ENCODE assay signal across 17 mouse cellular contexts in the genomic region with DNA sequence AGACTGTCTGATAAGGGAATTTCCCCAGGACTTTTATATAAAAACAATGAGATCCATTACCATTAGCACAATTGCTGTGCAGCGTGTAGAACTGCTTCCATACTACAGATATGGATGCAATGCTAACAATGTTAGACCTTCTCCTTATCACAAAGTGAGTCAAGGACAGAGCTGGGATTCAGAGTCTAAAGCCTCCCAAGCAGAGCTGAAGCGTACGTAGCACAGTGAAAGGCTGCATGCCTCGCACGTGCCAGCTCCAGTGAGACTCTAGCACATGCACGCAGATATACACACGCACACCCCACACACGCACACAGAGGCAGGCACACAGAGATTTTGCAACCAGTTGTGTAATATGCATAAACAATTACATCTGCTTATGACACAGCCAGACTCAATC. TPM values are rescaled to one million over a fixed set of nuclear protein-coding genes. Genes with fewer than 3 reads are reported as not detected.
DNase-seq lines count a peak whose midpoint lies in the region; ATAC-seq and TF ChIP-seq lines count a peak whose summit lies in the region.
"Had no signal": no experiment of that assay in that cellular context is flagged by ENCODE, and none has a peak within 500 bp of the region (broad histone marks: within the 10 kb centered on the region; RNA-seq: fewer than 3 reads in every experiment).

No protein-coding gene starts in this region.

- 89% methylated on average over 8 of the region's 8 CpGs for WGBS in intestine, embryonic 15.5 days
- WGBS in intestine, postnatal 0 days = 75% methylated on average over 8 of the region's 8 CpGs
- 79% methylated on average over 8 of the region's 8 CpGs for WGBS in intestine, embryonic 16.5 days

- H3K27ac ChIP-seq in intestine, embryonic 15.5 days = no peak overlapping the region
- no peak overlapping the region for H3K27ac ChIP-seq in intestine, postnatal 0 days (ENCODE audit: low read depth, low read length)
- no peak overlapping the region for H3K27ac ChIP-seq in intestine, embryonic 16.5 days (ENCODE audit: low read length)
- no peak overlapping the region for H3K27ac ChIP-seq in gastrocnemius, adult 2 months
- H3K27ac ChIP-seq: forebrain, embryonic 12.5 days; hindbrain, embryonic 13.5 days had no signal

- TF ChIP-seq CTCF in intestine, postnatal 0 days (IDR thresholded peaks at IDR 0.05; ENCODE audit: low read depth) = no peak
- no peak for TF ChIP-seq CTCF in gastrocnemius, adult 2 months (IDR thresholded peaks at IDR 0.05)

- H3K4me2 ChIP-seq in intestine, embryonic 15.5 days (replicated peaks) = no peak overlapping the region
- H3K4me2 ChIP-seq in intestine, postnatal 0 days (replicated peaks; ENCODE audit: low read depth) = no peak overlapping the region
- H3K4me2 ChIP-seq in intestine, embryonic 16.5 days (ENCODE audit: low read depth, low read length) = no peak overlapping the region
- H3K4me2 ChIP-seq: forebrain, embryonic 12.5 days; hindbrain, embryonic 13.5 days; midbrain, embryonic 11.5 days had no signal

- no peak overlapping the region for H3K9ac ChIP-seq in intestine, embryonic 15.5 days
- no peak overlapping the region for H3K9ac ChIP-seq in intestine, postnatal 0 days (ENCODE audit: low read depth, low read length)
- no peak overlapping the region for H3K9ac ChIP-seq in intestine, embryonic 16.5 days (ENCODE audit: low read depth, low read length)
- H3K9ac ChIP-seq: forebrain, embryonic 12.5 days; hindbrain, embryonic 13.5 days had no signal

- no peak overlapping the region for H3K4me3 ChIP-seq in intestine, embryonic 15.5 days (replicated peaks)
- no peak overlapping the region for H3K4me3 ChIP-seq in intestine, postnatal 0 days (ENCODE audit: low read depth, low read length)
- no peak overlapping the region for H3K4me3 ChIP-seq in intestine, embryonic 16.5 days (ENCODE audit: low read length)
- H3K4me3 ChIP-seq in gastrocnemius, adult 2 months = no peak overlapping the region
- H3K4me3 ChIP-seq: forebrain, embryonic 12.5 days; hindbrain, embryonic 13.5 days had no signal

- H3K4me1 ChIP-seq in intestine, embryonic 15.5 days (replicated peaks) = no peaks in the 10 kb centered on the region
- no peaks in the 10 kb centered on the region for H3K4me1 ChIP-seq in intestine, postnatal 0 days (replicated peaks; ENCODE audit: control insufficient read depth, insufficient read depth, low read length)
- H3K4me1 ChIP-seq in intestine, embryonic 16.5 days (ENCODE audit: control insufficient read depth, insufficient read depth, low read length) = no peaks in the 10 kb centered on the region
- H3K4me1 ChIP-seq: forebrain, embryonic 12.5 days; hindbrain, embryonic 13.5 days had no signal

- H3K27me3 ChIP-seq in intestine, embryonic 15.5 days (replicated peaks) = no peaks in the 10 kb centered on the region
- H3K27me3 ChIP-seq in intestine, postnatal 0 days (replicated peaks; ENCODE audit: control insufficient read depth, insufficient read depth, low read length) = no peaks in the 10 kb centered on the region
- H3K27me3 ChIP-seq in intestine, embryonic 16.5 days (replicated peaks; ENCODE audit: control insufficient read depth, insufficient read depth, low read length) = no peaks in the 10 kb centered on the region
- H3K27me3 ChIP-seq: CH12.LX; forebrain, embryonic 12.5 days; hindbrain, embryonic 13.5 days had no signal

- peak; percentile 42 for DNase-seq in adrenal gland, adult 2 months
- DNase-seq in adrenal gland, adult 18-20 months (ENCODE audit: low spot score in 2 of 2) = no peak
- DNase-seq in right cerebral cortex, adult 18-20 months = peak; percentile 14
- DNase-seq in right cerebral cortex, postnatal 4 days = no peak
- no peak for DNase-seq in gastrocnemius, adult 2 months
- DNase-seq: cerebellum, adult 11 months; cerebellum, postnatal 25 days; lung, adult 18-20 months; lung, postnatal 4 days; thymus, adult 2 months had no signal

- H3K9me3 ChIP-seq in intestine, embryonic 15.5 days = no peaks in the 10 kb centered on the region
- H3K9me3 ChIP-seq in intestine, postnatal 0 days (ENCODE audit: control insufficient read depth) = no peaks in the 10 kb centered on the region
- no peaks in the 10 kb centered on the region for H3K9me3 ChIP-seq in intestine, embryonic 16.5 days (ENCODE audit: control insufficient read depth, low read length)
- H3K9me3 ChIP-seq: forebrain, embryonic 12.5 days; hindbrain, embryonic 13.5 days had no signal

- ATAC-seq in intestine, embryonic 15.5 days = peak; percentile 63
- no peak for ATAC-seq in intestine, postnatal 0 days
- peak; percentile 44; the same call in 1 of the 2 replicates for ATAC-seq in intestine, embryonic 16.5 days

- intact Hi-C loops in gastrocnemius, adult 2 months (cut with DNase I) = loop anchor here (10.0 kb wide), 1 partner anchor 209 kb away; no protein-coding TSS in a partner anchor

- H3K36me3 ChIP-seq in intestine, embryonic 15.5 days = peaks cover 14% of the 10 kb centered on the region
- peaks cover 67% of the 10 kb centered on the region for H3K36me3 ChIP-seq in intestine, postnatal 0 days (ENCODE audit: control insufficient read depth, insufficient read depth)
- peaks cover 10% of the 10 kb centered on the region; the same call in 1 of the 2 replicates for H3K36me3 ChIP-seq in intestine, embryonic 16.5 days (ENCODE audit: control insufficient read depth, insufficient read depth, low read length)

RNA-seq across cellular contexts. Expression of a gene that starts 28.4 kb away (rescaled TPM):
- total RNA-seq in adrenal gland, adult 2 months (2021) = 10 to 100 TPM; 21.8 to 22.7 TPM
- polyA plus RNA-seq in adrenal gland, adult 2 months (2012; rRNA removed) = 5.0 and 5.1 TPM in 2 replicates
- 10 to 100 TPM; 21.6 to 23.1 TPM for total RNA-seq in adrenal gland, adult 18-20 months (2021)
- polyA plus RNA-seq in intestine, embryonic 15.5 days (2015; fragmentation: Nextera tagmentation; extraction: Ambion mirVana) = 19.3 and 21.6 TPM in 2 replicates
- polyA plus RNA-seq in intestine, postnatal 0 days (2015; fragmentation: Nextera tagmentation; extraction: Ambion mirVana) = 4.1 and 5.2 TPM in 2 replicates
- 16.0 and 20.1 TPM in 2 replicates for polyA plus RNA-seq in intestine, embryonic 16.5 days (2015; fragmentation: Nextera tagmentation; extraction: Ambion mirVana)
- total RNA-seq in gastrocnemius, adult 2 months (2021) = 1 to 10 TPM; 2.3 to 5.5 TPM

Comparison
In these comparisons a context has a peak if more than half of its experiments do, and no peak if none do; other contexts are left out.
1. DNase-seq: peak in adrenal gland, adult 2 months (single experiment) and right cerebral cortex, adult 18-20 months (single experiment); none in adrenal gland, adult 18-20 months (0 of 2), right cerebral cortex, postnatal 4 days (single experiment) and gastrocnemius, adult 2 months (single experiment).